Mouse (Mus musculus) neural tube, embryonic 12.5 days (tissue): ENCODE data around the gene Nrxn1. TPM values are rescaled to one million over a fixed set of nuclear protein-coding genes. Genes with fewer than 3 reads are reported as not detected.

Source experiments
- ATAC-seq: fragments of 200-750 bp; cut with Nextera tagmentation; 2 replicates; pipeline ENCODE4 v1.8.0; 2017; ENCODE audit warnings: low read depth, mild to moderate bottlenecking, moderate TSS enrichment, moderate library complexity; ENCODE audit not compliant: low FRiP score
- H3K27ac ChIP-seq: fragments of 300-500 bp; sonication (generic); 2 replicates; pipeline ENCODE4 v1.5.1; 2016
- H3K27me3 ChIP-seq: fragments of 300-500 bp; sonication (generic); replicated peaks from 2 replicates; pipeline ENCODE4 v1.6.1; 2016; ENCODE audit warnings: mild to moderate bottlenecking
- H3K36me3 ChIP-seq: fragments of 300-500 bp; sonication (generic); 2 replicates; pipeline ENCODE4 v1.6.1; 2016; ENCODE audit warnings: mild to moderate bottlenecking
- H3K4me1 ChIP-seq: fragments of 300-500 bp; sonication (generic); 2 replicates; pipeline ENCODE4 v1.6.1; 2016
- H3K4me2 ChIP-seq: fragments of 300-500 bp; sonication (generic); replicated peaks from 2 replicates; pipeline ENCODE4 v1.6.1; 2016; ENCODE audit warnings: mild to moderate bottlenecking
- H3K4me3 ChIP-seq: fragments of 300-500 bp; sonication (generic); 2 replicates; pipeline ENCODE4 v1.5.1; 2016
- H3K9ac ChIP-seq: fragments of 300-500 bp; sonication (generic); 2 replicates; pipeline ENCODE4 v1.6.1; 2016; ENCODE audit warnings: mild to moderate bottlenecking
- H3K9me3 ChIP-seq: fragments of 300-500 bp; sonication (generic); 2 replicates; pipeline ENCODE4 v1.6.1; 2016; ENCODE audit warnings: mild to moderate bottlenecking
- WGBS: fragments of 180-500 bp; shearing (Covaris S2); methylation state at CpG from one replicate; pipeline ENCODE4 v1.1.7; 2016; 5-methylcytosine and 5-hydroxymethylcytosine counted together
- polyA plus RNA-seq: library from polyadenylated mRNA; unstranded; fragments of >200 nt; fragmentation: Nextera tagmentation; extraction: Ambion mirVana; gene quantifications from 2 replicates; pipeline ENCODE4 v1.2.1, GENCODE M21; 2016

Gene Nrxn1
- polyA plus RNA-seq, 1 experiment from 2014 or later, result 62.1 TPM

DNA sequence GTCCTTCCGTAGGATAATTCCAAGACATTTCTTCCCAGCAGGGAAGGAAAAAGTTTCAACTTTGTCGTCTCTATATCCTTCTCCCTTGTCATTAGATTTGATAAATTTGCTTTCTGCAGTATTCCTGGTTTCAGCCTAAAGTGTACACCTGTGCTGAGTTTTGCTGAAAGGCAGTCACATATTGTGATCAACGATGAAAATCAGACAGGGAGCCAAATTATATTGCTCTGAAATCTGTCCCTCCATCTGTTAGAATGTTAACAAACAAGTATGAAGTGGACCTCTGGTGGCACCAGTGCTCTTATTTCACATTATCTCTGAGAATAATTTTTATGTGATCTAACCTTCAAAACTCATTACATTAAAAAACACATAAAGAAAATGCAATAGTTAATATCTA lies 465.5 kb downstream of the Nrxn1 start:
- H3K9ac ChIP-seq, result no peak overlapping the region
- no peak for ATAC-seq
- H3K4me1 ChIP-seq, result no peaks in the 10 kb centered on the region
- H3K9me3 ChIP-seq, result no peaks in the 10 kb centered on the region
- H3K27ac ChIP-seq, result no peak overlapping the region
- 68% methylated on average over 3 of the region's 3 CpGs for WGBS
- H3K4me3 ChIP-seq, result no peak overlapping the region
- no peak overlapping the region for H3K4me2 ChIP-seq
- H3K36me3 ChIP-seq, result no peaks in the 10 kb centered on the region
- no peaks in the 10 kb centered on the region for H3K27me3 ChIP-seq

DNA sequence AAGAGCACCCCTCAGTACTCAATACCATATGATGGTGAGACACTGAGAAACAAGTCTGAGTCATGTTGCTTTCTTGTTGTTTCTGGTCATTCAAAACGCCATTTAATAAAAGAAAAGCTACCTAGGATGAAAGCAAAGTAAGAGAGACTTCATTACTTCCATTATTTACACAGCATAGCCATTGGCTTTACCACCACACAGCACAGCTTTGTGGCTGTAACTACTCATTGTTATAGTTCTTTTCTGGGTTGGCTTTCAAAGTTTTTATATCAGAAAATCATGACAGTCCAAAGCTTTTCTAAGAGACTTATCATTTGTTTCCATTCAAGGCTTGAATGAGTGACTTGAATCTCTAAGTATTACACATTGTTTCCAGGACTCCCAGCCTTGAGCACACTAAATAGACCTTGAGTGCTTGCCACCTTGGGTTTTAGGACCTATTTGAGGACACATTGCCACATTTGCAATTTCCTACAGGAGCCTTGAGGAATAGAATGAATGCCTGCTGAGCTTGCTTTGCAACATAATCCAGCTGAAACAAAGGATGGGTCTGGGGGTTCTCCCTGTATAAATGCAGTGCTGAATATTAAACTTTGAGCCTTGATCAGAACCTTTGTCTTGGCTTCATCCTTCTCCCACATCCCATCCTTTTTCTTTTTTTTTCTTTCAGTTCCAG lies 468.1 kb downstream of the Nrxn1 start:
- no peaks in the 10 kb centered on the region for H3K4me1 ChIP-seq
- no peak overlapping the region for H3K4me3 ChIP-seq
- no peaks in the 10 kb centered on the region for H3K9me3 ChIP-seq
- H3K4me2 ChIP-seq, result no peak overlapping the region
- H3K36me3 ChIP-seq, result no peaks in the 10 kb centered on the region
- WGBS, result 31% methylated on average over 1 of the region's 1 CpGs
- H3K9ac ChIP-seq, result no peak overlapping the region
- ATAC-seq, result no peak
- no peaks in the 10 kb centered on the region for H3K27me3 ChIP-seq
- no peak overlapping the region for H3K27ac ChIP-seq

DNA sequence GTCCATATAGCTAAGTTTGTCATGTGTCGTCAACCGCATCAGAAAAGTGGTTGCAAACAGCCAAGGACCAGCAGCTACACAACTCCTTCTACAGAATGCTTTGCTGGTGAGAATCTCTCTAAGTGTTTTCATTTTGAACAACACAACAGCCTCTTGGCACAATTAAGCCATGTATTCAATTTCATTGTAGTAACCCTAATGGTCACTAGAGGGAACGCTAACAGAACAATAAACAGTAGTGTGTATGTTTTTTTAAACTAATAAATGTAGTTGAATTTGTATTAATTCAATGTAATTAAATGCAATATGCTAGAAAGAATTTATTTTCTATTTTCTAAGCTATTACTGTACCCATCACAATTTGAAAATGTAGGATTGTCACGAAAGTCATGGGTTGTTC lies 471.0 kb downstream of the Nrxn1 start:
- Histone ChIP-seq H3K4me2 (no peak overlapping the region), H3K4me1 (no peaks in the 10 kb centered on the region), H3K27me3 (no peaks in the 10 kb centered on the region), H3K36me3 (no peaks in the 10 kb centered on the region), H3K9me3 (no peaks in the 10 kb centered on the region), H3K27ac (no peak overlapping the region), H3K4me3 (no peak overlapping the region), H3K9ac (no peak overlapping the region)
- WGBS, result 87% methylated on average over 4 of the region's 4 CpGs
- no peak for ATAC-seq

DNA sequence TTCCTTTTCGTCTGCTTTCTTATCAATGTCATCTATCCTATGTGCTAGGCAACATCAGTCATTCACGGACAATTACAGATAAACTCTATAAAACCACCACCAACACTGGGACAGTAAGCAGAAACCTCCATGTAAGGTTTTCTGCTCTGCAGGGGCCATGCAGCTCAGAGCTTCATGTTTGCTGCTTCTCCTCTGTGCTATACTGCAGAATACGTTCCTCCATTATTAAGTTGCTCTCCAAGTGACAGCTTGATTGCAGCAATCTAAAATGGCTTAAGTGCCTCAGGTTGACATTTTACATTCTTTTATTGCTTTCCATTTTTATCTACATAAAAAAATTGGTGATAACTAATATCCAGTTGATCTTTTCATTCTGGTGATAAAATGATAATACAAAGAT lies 477.9 kb downstream of the Nrxn1 start:
- H3K36me3 ChIP-seq, result no peaks in the 10 kb centered on the region
- H3K9ac ChIP-seq, result no peak overlapping the region
- H3K4me2 ChIP-seq, result no peak overlapping the region
- 77% methylated on average over 3 of the region's 3 CpGs for WGBS
- no peak for ATAC-seq
- no peaks in the 10 kb centered on the region for H3K4me1 ChIP-seq
- no peaks in the 10 kb centered on the region for H3K9me3 ChIP-seq
- H3K4me3 ChIP-seq, result no peak overlapping the region
- H3K27me3 ChIP-seq, result no peaks in the 10 kb centered on the region
- no peak overlapping the region for H3K27ac ChIP-seq

DNA sequence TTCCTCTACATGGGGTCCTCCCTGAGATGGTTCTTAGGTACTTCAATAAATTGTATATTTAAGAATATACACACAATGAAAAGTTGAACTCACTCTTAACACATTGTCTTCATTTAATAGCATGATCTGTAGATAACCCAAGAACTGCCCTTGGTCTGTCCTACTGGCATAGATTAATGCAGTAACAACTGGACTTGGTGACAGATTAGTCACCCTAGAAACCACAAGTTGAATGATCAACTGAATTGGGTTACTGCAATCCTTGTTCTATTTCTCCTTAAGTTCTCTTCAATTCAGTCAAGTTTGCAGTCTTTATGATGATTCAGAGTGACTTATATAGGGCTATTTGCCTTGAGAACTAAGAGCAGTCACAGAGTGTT lies 485.5 kb downstream of the Nrxn1 start:
- Histone ChIP-seq H3K9ac (no peak overlapping the region), H3K4me2 (no peak overlapping the region), H3K9me3 (no peaks in the 10 kb centered on the region), H3K27ac (no peak overlapping the region), H3K36me3 (no peaks in the 10 kb centered on the region), H3K27me3 (no peaks in the 10 kb centered on the region), H3K4me3 (no peak overlapping the region), H3K4me1 (no peaks in the 10 kb centered on the region)
- ATAC-seq, result no peak

DNA sequence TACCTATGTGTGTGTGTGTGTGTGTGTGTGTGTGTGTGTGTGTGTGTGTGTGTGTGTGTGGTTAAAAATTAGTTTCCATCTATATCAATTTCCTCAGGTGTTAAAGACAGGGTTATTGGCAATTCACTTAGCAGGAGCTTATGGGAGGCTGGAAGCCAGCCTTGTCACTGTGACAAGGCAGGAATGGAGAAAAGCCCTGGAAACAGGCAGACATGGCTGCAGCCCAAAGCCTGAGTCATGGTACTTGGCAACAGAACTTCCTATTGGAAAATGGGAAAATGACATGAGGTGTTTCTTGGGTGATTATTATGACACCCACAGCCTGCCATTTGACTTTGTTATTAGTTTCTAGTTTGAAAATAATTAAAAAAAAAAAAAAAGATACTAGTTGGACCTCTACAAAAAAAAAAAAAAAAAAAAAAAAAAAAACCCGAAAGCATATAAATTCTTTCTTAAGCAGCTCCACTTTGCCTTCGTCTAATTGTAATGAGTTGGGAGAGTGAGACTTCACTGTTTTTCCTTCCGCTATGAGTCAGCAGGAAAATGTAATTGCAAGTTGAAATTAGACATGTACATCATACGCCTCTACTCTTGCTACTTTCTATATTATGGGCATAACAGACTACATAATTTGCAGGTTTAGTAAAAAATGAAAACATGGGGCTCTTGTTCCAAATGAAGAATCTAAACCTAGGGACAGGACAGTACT lies 486.0 kb downstream of the Nrxn1 start:
- ATAC-seq, result no peak
- H3K9me3 ChIP-seq, result no peaks in the 10 kb centered on the region
- WGBS, result 89% methylated on average over 4 of the region's 4 CpGs
- no peaks in the 10 kb centered on the region for H3K36me3 ChIP-seq
- H3K4me3 ChIP-seq, result no peak overlapping the region
- no peak overlapping the region for H3K27ac ChIP-seq
- H3K4me2 ChIP-seq, result no peak overlapping the region
- H3K4me1 ChIP-seq, result no peaks in the 10 kb centered on the region
- H3K27me3 ChIP-seq, result no peaks in the 10 kb centered on the region
- no peak overlapping the region for H3K9ac ChIP-seq

DNA sequence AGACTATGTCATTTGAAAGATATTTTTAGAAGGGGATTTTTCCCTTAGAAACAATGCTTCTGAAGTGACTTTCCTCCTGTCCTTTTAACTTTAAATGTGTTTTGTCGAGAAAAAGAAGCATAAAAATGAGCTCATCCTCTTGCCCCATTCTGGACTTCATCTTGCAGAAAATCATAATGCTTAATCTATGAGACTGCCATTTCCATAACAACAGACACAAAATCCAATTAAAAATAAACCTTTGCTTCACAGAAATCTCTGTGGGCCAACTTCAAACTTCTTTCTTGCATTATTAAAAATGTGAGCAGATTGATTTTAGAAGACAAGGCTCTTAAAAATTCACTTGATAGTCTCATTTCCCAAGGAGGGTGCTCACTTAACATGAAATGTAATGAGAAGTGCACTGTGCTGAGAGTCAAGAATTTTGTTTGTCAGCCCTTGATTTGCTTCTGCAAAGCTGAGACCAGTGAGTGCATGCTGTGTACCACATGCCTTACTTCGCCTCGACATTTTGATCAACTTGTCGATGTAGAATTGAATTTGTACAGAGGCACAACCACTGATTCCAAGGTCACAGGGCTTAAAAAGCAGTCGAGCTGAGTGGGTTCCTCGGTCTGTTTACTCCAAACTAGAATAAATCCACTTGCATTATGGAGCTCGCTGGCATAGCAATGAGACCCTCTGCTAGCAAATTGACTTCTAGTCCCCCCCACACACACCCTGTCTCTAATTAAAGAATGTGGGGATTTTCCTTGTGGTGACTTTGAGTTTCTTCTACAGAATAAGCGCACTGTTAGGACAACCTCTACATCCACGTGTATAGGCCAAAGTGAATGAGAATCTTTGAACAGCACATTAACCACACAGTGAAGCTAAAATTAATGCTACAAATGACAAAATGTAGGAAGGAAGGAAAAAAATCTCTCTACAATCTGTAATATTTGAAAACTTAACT lies 493.0 kb downstream of the Nrxn1 start:
- H3K4me3 ChIP-seq, result no peak overlapping the region
- no peaks in the 10 kb centered on the region for H3K27me3 ChIP-seq
- H3K27ac ChIP-seq, result no peak overlapping the region
- H3K4me1 ChIP-seq, result no peaks in the 10 kb centered on the region
- 90% methylated on average over 9 of the region's 9 CpGs for WGBS
- ATAC-seq, result no peak
- no peaks in the 10 kb centered on the region for H3K9me3 ChIP-seq
- no peaks in the 10 kb centered on the region for H3K36me3 ChIP-seq
- H3K9ac ChIP-seq, result no peak overlapping the region
- no peak overlapping the region for H3K4me2 ChIP-seq

DNA sequence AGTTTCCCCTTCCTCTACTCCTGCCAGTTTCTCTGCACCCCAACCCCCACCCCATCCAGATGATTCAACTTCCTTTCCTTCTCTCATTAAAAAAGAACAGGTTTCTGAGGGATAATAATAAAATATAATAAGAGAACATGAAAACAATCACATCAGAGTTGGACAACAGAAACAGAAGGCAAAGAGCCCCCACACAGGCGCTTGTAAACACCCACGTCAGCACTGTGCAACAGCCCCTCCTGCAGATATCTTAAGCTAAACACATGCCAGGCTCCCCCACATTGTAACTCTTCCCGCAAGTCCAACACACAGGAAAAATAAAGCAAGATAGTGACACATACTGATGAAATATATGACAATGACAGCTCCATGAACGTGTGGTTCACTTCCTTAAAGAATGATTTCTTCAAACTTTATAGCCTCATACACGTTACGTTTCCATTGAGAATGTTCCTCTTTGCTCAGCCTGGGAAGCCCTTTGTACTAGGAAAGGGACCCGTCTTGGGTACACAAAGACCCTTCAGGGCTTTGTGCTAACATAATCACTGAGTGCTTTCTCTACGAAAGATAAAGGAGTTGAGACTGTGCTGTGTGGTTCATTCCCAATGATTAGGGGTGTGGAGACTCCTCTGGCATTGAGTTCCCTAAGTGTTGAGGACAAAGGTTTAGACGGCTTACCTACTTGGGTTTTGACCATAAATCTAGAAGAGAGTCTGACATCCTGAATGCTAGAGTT lies 497.9 kb downstream of the Nrxn1 start:
- Histone ChIP-seq H3K4me2 (no peak overlapping the region), H3K4me1 (no peaks in the 10 kb centered on the region), H3K4me3 (no peak overlapping the region), H3K9ac (no peak overlapping the region), H3K36me3 (no peaks in the 10 kb centered on the region), H3K9me3 (no peaks in the 10 kb centered on the region), H3K27ac (no peak overlapping the region), H3K27me3 (no peaks in the 10 kb centered on the region)
- 31% methylated on average over 9 of the region's 9 CpGs for WGBS
- peak; percentile 41; the same call in 1 of the 2 replicates for ATAC-seq

DNA sequence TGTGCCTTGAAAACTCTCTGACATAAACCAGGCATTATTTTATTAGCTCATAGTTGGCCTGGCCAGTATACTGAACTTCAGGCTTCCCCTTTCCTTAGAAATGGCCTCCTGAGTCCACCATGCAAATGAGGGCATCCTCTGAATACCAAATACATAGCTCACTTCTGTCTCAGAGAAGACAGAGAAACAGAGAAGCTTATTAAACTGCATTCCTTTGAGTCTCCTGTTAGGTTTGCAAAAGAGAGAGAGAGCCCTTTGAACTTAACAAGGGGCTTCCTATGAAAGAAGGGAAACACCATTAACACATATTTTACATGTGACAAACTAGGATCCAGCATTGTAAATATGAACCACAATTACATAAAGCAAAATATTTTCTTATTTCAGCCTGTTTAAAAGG lies 506.0 kb downstream of the Nrxn1 start:
- Histone ChIP-seq H3K4me1 (no peaks in the 10 kb centered on the region), H3K4me2 (no peak overlapping the region), H3K27ac (no peak overlapping the region), H3K9ac (no peak overlapping the region), H3K36me3 (no peaks in the 10 kb centered on the region), H3K9me3 (no peaks in the 10 kb centered on the region), H3K27me3 (no peaks in the 10 kb centered on the region), H3K4me3 (no peak overlapping the region)
- no peak for ATAC-seq

DNA sequence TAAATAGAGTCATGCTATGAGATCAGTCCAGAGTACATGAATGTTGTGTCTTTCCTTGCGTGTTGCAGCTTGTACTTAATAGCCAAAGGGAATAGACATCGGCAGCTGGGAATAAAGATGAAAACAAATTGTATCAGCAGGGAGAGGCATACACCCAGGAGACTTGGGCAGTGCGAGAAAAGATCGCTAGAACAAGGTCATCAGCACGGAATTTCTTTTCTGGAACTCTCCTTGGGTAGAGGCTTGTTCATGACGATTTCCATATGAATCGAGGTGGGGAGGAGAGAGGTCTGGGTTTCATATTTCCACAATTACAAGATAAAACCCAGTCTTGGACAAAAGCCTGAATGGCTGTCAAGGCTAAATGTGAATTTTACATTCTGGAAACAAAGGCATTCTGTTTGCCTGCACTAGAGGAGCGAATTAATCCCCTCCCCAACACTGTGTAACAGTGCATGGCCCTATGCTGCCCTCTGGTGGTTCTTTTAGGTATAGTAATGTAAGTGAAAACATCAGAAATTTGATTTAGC lies 508.1 kb downstream of the Nrxn1 start:
- Histone ChIP-seq H3K27ac (no peak overlapping the region), H3K9ac (no peak overlapping the region), H3K27me3 (no peaks in the 10 kb centered on the region), H3K9me3 (no peaks in the 10 kb centered on the region), H3K4me1 (no peaks in the 10 kb centered on the region), H3K36me3 (no peaks in the 10 kb centered on the region), H3K4me3 (no peak overlapping the region), H3K4me2 (peak overlapping the region; percentile 40)
- ATAC-seq, result peak; percentile 86
- 33% methylated on average over 8 of the region's 8 CpGs for WGBS

DNA sequence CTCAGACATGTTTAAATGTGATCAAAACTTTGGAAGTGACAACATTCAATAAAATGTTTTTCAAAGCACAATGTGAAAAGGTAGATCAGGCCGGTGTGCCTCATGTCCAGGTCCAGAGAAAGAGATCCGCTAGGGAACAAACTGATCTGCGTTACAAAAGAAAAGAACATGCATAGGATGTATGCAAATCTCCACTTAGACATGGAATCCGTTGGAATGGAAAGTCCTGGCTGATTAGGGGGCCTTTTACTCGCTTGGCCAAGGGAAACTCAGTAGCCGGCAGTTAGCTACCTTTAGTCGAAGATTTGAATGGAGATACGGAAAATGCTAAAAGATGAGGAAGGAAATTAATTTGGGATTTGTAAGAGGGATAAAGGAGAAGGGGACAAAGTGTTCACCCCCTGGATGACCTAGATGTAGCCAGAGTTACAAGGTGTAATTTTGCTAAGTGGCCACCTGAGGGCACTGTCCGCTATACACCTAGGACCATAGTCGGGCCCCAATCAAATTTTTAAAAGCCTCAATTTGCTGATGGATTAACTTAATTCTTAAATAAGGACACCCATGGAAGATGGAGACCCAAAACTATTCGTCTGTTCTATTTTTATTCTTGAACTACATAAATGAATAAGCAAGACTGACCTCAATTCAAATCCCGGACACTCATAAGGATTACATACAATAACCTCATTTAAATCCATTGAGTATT lies 508.9 kb downstream of the Nrxn1 start:
- H3K36me3 ChIP-seq, result no peaks in the 10 kb centered on the region
- H3K4me1 ChIP-seq, result no peaks in the 10 kb centered on the region
- H3K27ac ChIP-seq, result no peak overlapping the region
- WGBS, result 44% methylated on average over 12 of the region's 12 CpGs
- no peaks in the 10 kb centered on the region for H3K9me3 ChIP-seq
- no peak overlapping the region for H3K4me2 ChIP-seq
- no peak overlapping the region for H3K4me3 ChIP-seq
- 0 out of 2 replicates have a peak, but pooled peaks have one; percentile 55 for ATAC-seq
- no peak overlapping the region for H3K9ac ChIP-seq
- H3K27me3 ChIP-seq, result no peaks in the 10 kb centered on the region
